Mouse (Mus musculus) left cerebral cortex, adult 6 months (tissue): ENCODE measurements around the gene Speer4e. TPM values are rescaled to one million over a fixed set of nuclear protein-coding genes. Genes with fewer than 3 reads are reported as not detected.

Source experiments
- long read RNA-seq, 2 experiments: library from polyadenylated mRNA; unstranded; transcript quantifications; one replicate each; pipeline ENCODE4 v2.0.0; 2019 to 2020
- polyA plus RNA-seq: library from polyadenylated mRNA; unstranded; fragments of <200 nt; fragmentation: Nextera tagmentation; gene quantifications from 2 replicates; pipeline ENCODE4 v1.2.3, GENCODE M21; 2021

The Speer4e gene
- not detected in 2 replicates for polyA plus RNA-seq
- long read RNA-seq, experiment 1, result 0 reads
- long read RNA-seq, experiment 2, result 0 reads

DNA sequence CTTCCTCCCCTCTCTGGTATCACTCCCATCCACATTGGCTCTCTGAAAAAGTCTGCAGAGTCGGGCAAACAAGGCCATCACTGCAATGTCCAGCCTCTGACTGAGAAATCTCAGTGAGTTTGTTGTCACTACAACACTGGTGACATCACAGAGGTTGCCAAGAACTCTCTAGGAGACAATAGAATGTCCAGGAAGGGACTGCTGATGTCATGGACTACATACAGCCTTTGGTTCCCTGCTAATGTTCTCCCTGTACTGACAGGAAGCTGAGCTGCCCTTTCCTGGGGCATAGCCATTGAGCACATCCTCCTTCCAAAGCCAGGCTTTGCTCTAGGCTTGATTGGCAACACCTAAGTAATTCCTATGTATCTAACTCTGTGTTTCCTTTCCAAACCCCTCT, at the start of gene Speer4e:
Gene Speer4e (minus strand): TSS at position 101 of the 400 bp plus-strand sequence.

DNA sequence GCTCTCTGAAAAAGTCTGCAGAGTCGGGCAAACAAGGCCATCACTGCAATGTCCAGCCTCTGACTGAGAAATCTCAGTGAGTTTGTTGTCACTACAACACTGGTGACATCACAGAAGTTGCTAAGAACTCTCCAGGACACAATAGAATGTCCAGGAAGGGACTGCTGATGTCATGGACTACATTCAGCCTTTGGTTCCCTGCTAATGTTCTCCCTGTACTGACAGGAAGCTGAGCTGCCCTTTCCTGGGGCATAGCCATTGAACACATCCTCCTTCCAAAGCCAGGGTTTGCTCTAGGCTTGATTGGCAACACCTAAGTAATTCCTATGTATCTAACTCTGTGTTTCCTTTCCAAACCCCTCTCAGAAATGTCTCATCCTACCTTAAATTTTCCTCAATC, 40.6 kb upstream of the Speer4e start, which contains the start of gene Gm10354:
Gene Gm10354 (minus strand): TSS at position 101 of the 400 bp plus-strand sequence.

DNA sequence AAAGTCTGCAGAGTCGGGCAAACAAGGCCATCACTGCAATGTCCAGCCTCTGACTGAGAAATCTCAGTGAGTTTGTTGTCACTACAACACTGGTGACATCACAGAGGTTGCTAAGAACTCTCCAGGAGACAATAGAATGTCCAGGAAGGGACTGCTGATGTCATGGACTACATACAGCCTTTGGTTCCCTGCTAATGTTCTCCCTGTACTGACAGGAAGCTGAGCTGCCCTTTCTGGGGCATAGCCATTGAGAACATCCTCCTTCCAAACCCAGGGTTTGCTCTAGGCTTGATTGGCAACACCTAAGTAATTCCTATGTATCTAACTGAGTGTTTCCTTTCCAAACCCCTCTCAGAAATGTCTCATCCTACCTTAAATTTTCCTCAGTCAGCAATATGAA, 23.4 kb downstream of the Speer4e start, which contains the start of gene Gm9758:
Gene Gm9758 (minus strand): TSS at position 101 of the 400 bp plus-strand sequence.

Other genes with a start within 250 kb of the Speer4e start
- not detected in 2 replicates for gene Gm9758, start 23.5 kb downstream of the Speer4e start, polyA plus RNA-seq
- not detected in 2 replicates for gene Gm10354, start 40.5 kb upstream of the Speer4e start, polyA plus RNA-seq
- not detected in 2 replicates for gene Gm17019, start 94.6 kb upstream of the Speer4e start, polyA plus RNA-seq